In genomic region chr14:31182786-31183290, GRCm38 (mm10) we compare ENCODE assay signal across 13 mouse cellular contexts. TPM values are rescaled to one million over a fixed set of nuclear protein-coding genes. Genes with fewer than 3 reads are reported as not detected.
A peak's percentile ranks its signal among the peaks of the same experiment; 100 is the strongest.
DNase-seq lines count a peak whose midpoint lies in the region; ATAC-seq and TF ChIP-seq lines count a peak whose summit lies in the region.
"Had no signal": no experiment of that assay in that cellular context is flagged by ENCODE, and none has a peak within 500 bp of the region (broad histone marks: within the 10 kb centered on the region; RNA-seq: fewer than 3 reads in every experiment).

No protein-coding gene starts in this region.

- peaks cover 41% of the 10 kb centered on the region for H3K4me1 ChIP-seq in heart, embryonic 15.5 days (replicated peaks)
- H3K4me1 ChIP-seq in intestine, embryonic 15.5 days (replicated peaks) = no peaks in the 10 kb centered on the region
- H3K4me1 ChIP-seq in kidney, postnatal 0 days (replicated peaks; ENCODE audit: insufficient read depth, low read length) = no peaks in the 10 kb centered on the region
- peaks cover 5% of the 10 kb centered on the region; the same call in 1 of the 2 replicates for H3K4me1 ChIP-seq in lung, postnatal 0 days (ENCODE audit: insufficient read depth, low read depth, low read length)

- TF ChIP-seq EP300 in lung, postnatal 0 days (IDR thresholded peaks at IDR 0.05) = no peak

- no peak overlapping the region for H3K4me3 ChIP-seq in heart, embryonic 15.5 days
- H3K4me3 ChIP-seq in intestine, embryonic 15.5 days (replicated peaks) = no peak overlapping the region
- no peak overlapping the region for H3K4me3 ChIP-seq in kidney, postnatal 0 days (replicated peaks; ENCODE audit: low read depth, low read length)
- H3K4me3 ChIP-seq in lung, postnatal 0 days (ENCODE audit: low read depth, low read length) = no peak overlapping the region

- intact Hi-C loops in left cerebral cortex, postnatal 4 days (cut with DNase I) = no loop called here

- DNase-seq in heart, adult 8-10 months (ENCODE audit: low spot score) = no peak
- DNase-seq in kidney, postnatal 0 days (ENCODE audit: low spot score) = no peak
- DNase-seq in lung, postnatal 0 days (ENCODE audit: low spot score) = peak; percentile 36
- no peak for DNase-seq in left cerebral cortex, postnatal 4 days
- no peak for DNase-seq in spleen, adult 12 weeks (ENCODE audit: low spot score)
- no peak for DNase-seq in urinary bladder, postnatal 14 days (ENCODE audit: low spot score)
- DNase-seq: gastrocnemius, postnatal 10 days; midbrain, embryonic 14.5 days; right cerebral cortex, postnatal 14 days had no signal

- no peak overlapping the region for H3K9ac ChIP-seq in heart, embryonic 15.5 days
- H3K9ac ChIP-seq in intestine, embryonic 15.5 days = no peak overlapping the region
- H3K9ac ChIP-seq in kidney, postnatal 0 days (ENCODE audit: low read depth, low read length) = no peak overlapping the region
- no peak overlapping the region for H3K9ac ChIP-seq in lung, postnatal 0 days (replicated peaks; ENCODE audit: low read depth)

- no peak overlapping the region for H3K4me2 ChIP-seq in heart, embryonic 15.5 days
- no peak overlapping the region for H3K4me2 ChIP-seq in intestine, embryonic 15.5 days (replicated peaks)
- no peak overlapping the region for H3K4me2 ChIP-seq in kidney, postnatal 0 days (ENCODE audit: low read length)
- no peak overlapping the region for H3K4me2 ChIP-seq in lung, postnatal 0 days (replicated peaks; ENCODE audit: low read depth, low read length)

- H3K9me3 ChIP-seq in heart, embryonic 15.5 days (replicated peaks) = no peaks in the 10 kb centered on the region
- H3K9me3 ChIP-seq in intestine, embryonic 15.5 days = no peaks in the 10 kb centered on the region
- no peaks in the 10 kb centered on the region for H3K9me3 ChIP-seq in kidney, postnatal 0 days (replicated peaks; ENCODE audit: low read length)
- no peaks in the 10 kb centered on the region for H3K9me3 ChIP-seq in lung, postnatal 0 days (ENCODE audit: low read length)

- ATAC-seq in heart, embryonic 15.5 days (replicated peaks; ENCODE audit: insufficient number of reproducible peaks, insufficient read depth, low FRiP score, low read depth) = peak; percentile 25; the same call in 1 of the 2 replicates
- ATAC-seq in intestine, embryonic 15.5 days = 0 out of 2 replicates have a peak, but pooled peaks have one; percentile 29
- peak; percentile 70 for ATAC-seq in kidney, postnatal 0 days (replicated peaks; ENCODE audit: low FRiP score, low read depth)
- peak; percentile 65 for ATAC-seq in lung, postnatal 0 days
- ATAC-seq: CD4-positive, CD25-positive, alpha-beta regulatory T cell, adult 4 months; hindbrain, embryonic 16.5 days had no signal

- peak overlapping the region; percentile 50 for H3K27ac ChIP-seq in heart, embryonic 15.5 days
- H3K27ac ChIP-seq in intestine, embryonic 15.5 days = no peak overlapping the region
- H3K27ac ChIP-seq in kidney, postnatal 0 days = peak overlapping the region; percentile 60; the same call in 1 of the 2 replicates
- peak overlapping the region; percentile 35; the same call in 1 of the 2 replicates for H3K27ac ChIP-seq in lung, postnatal 0 days (ENCODE audit: low read length)

- no peaks in the 10 kb centered on the region for H3K27me3 ChIP-seq in heart, embryonic 15.5 days
- no peaks in the 10 kb centered on the region for H3K27me3 ChIP-seq in intestine, embryonic 15.5 days (replicated peaks)
- no peaks in the 10 kb centered on the region for H3K27me3 ChIP-seq in kidney, postnatal 0 days (ENCODE audit: insufficient read depth, low read length)
- no peaks in the 10 kb centered on the region for H3K27me3 ChIP-seq in lung, postnatal 0 days (replicated peaks; ENCODE audit: insufficient read depth, low read length)

- WGBS in heart, embryonic 15.5 days = 61% methylated on average over 2 of the region's 2 CpGs
- 61% methylated on average over 2 of the region's 2 CpGs for WGBS in intestine, embryonic 15.5 days
- WGBS in kidney, postnatal 0 days = 54% methylated on average over 2 of the region's 2 CpGs
- 41% methylated on average over 2 of the region's 2 CpGs for WGBS in lung, postnatal 0 days

- H3K36me3 ChIP-seq in heart, embryonic 15.5 days = peaks cover 98% of the 10 kb centered on the region
- peaks cover 73% of the 10 kb centered on the region for H3K36me3 ChIP-seq in intestine, embryonic 15.5 days
- peaks cover 87% of the 10 kb centered on the region for H3K36me3 ChIP-seq in kidney, postnatal 0 days (ENCODE audit: insufficient read depth, low read length)
- H3K36me3 ChIP-seq in lung, postnatal 0 days (ENCODE audit: insufficient read depth, low read length) = peaks cover 67% of the 10 kb centered on the region

- TF ChIP-seq CTCF in kidney, postnatal 0 days (IDR thresholded peaks at IDR 0.05; ENCODE audit: low read depth) = no peak
- TF ChIP-seq CTCF in lung, postnatal 0 days (IDR thresholded peaks at IDR 0.05) = no peak

RNA-seq across cellular contexts. Expression of gene Stab1, which starts 14.4 kb away (rescaled TPM):
- 43.7 and 46.8 TPM in 2 replicates for polyA plus RNA-seq in heart, embryonic 15.5 days (2015; fragmentation: Nextera tagmentation; extraction: Ambion mirVana)
- 10 to 100 TPM; 50.1 to 64.3 (median 57.1) TPM for total RNA-seq in heart, adult 8-10 months (2022)
- polyA plus RNA-seq in intestine, embryonic 15.5 days (2015; fragmentation: Nextera tagmentation; extraction: Ambion mirVana) = 32.3 and 32.5 TPM in 2 replicates
- 26.4 and 27.8 TPM in 2 replicates for polyA plus RNA-seq in kidney, postnatal 0 days (2015; fragmentation: Nextera tagmentation; extraction: Ambion mirVana)
- 32.4 and 34.2 TPM in 2 replicates for polyA plus RNA-seq in lung, postnatal 0 days (2015; fragmentation: Nextera tagmentation; extraction: Ambion mirVana)
- total RNA-seq in left cerebral cortex, postnatal 4 days (2021) = 10 to 100 TPM; 23.9 to 30.5 TPM

RNA-seq across cellular contexts. Expression of gene Tnnc1, which starts 25.3 kb away (rescaled TPM):
- 3,799 and 4,649 TPM in 2 replicates for polyA plus RNA-seq in heart, embryonic 15.5 days (2015; fragmentation: Nextera tagmentation; extraction: Ambion mirVana)
- 1,000 to 10,000 TPM; 5,856 to 6,611 (median 6,322) TPM for total RNA-seq in heart, adult 8-10 months (2022)
- polyA plus RNA-seq in intestine, embryonic 15.5 days (2015; fragmentation: Nextera tagmentation; extraction: Ambion mirVana) = 3.3 and 6.4 TPM in 2 replicates
- polyA plus RNA-seq in kidney, postnatal 0 days (2015; fragmentation: Nextera tagmentation; extraction: Ambion mirVana) = 0.79 and 0.95 TPM in 2 replicates
- 77.2 and 87.2 TPM in 2 replicates for polyA plus RNA-seq in lung, postnatal 0 days (2015; fragmentation: Nextera tagmentation; extraction: Ambion mirVana)
- total RNA-seq in left cerebral cortex, postnatal 4 days (2021) = 1 to 10 TPM; 1.4 to 1.7 TPM
- polyA plus RNA-seq: CD4-positive, CD25-positive, alpha-beta regulatory T cell, adult 4 months had no signal

RNA-seq across cellular contexts. Expression of gene Nisch, which starts 33.9 kb away (rescaled TPM):
- 287 and 381 TPM in 2 replicates for polyA plus RNA-seq in heart, embryonic 15.5 days (2015; fragmentation: Nextera tagmentation; extraction: Ambion mirVana)
- 100 to 1,000 TPM; 129 to 142 (median 131) TPM for total RNA-seq in heart, adult 8-10 months (2022)
- 280 and 297 TPM in 2 replicates for polyA plus RNA-seq in intestine, embryonic 15.5 days (2015; fragmentation: Nextera tagmentation; extraction: Ambion mirVana)
- polyA plus RNA-seq in kidney, postnatal 0 days (2015; fragmentation: Nextera tagmentation; extraction: Ambion mirVana) = 197 and 214 TPM in 2 replicates
- polyA plus RNA-seq in lung, postnatal 0 days (2015; fragmentation: Nextera tagmentation; extraction: Ambion mirVana) = 196 and 224 TPM in 2 replicates
- total RNA-seq in left cerebral cortex, postnatal 4 days (2021) = 100 to 1,000 TPM; 446 to 469 TPM

RNA-seq across cellular contexts. Expression of gene Sema3g, which starts 34.8 kb away (rescaled TPM):
- polyA plus RNA-seq in heart, embryonic 15.5 days (2015; fragmentation: Nextera tagmentation; extraction: Ambion mirVana) = 0.60 and 0.83 TPM in 2 replicates
- 10 to 100 TPM; 12.3 to 14.2 (median 13.2) TPM for total RNA-seq in heart, adult 8-10 months (2022)
- 0.91 and 0.96 TPM in 2 replicates for polyA plus RNA-seq in intestine, embryonic 15.5 days (2015; fragmentation: Nextera tagmentation; extraction: Ambion mirVana)
- 6.5 and 7.8 TPM in 2 replicates for polyA plus RNA-seq in kidney, postnatal 0 days (2015; fragmentation: Nextera tagmentation; extraction: Ambion mirVana)
- polyA plus RNA-seq in lung, postnatal 0 days (2015; fragmentation: Nextera tagmentation; extraction: Ambion mirVana) = 4.7 and 5.7 TPM in 2 replicates
- total RNA-seq in left cerebral cortex, postnatal 4 days (2021) = 1 to 10 TPM; 2.5 to 2.6 TPM
- polyA plus RNA-seq: CD4-positive, CD25-positive, alpha-beta regulatory T cell, adult 4 months had no signal

RNA-seq across cellular contexts. Expression of gene Nt5dc2, which starts 52.0 kb away (rescaled TPM):
- polyA plus RNA-seq in heart, embryonic 15.5 days (2015; fragmentation: Nextera tagmentation; extraction: Ambion mirVana) = 278 and 339 TPM in 2 replicates
- total RNA-seq in heart, adult 8-10 months (2022) = 10 to 100 TPM; 20.2 to 21.7 (median 21.0) TPM
- polyA plus RNA-seq in intestine, embryonic 15.5 days (2015; fragmentation: Nextera tagmentation; extraction: Ambion mirVana) = 261 and 315 TPM in 2 replicates
- 201 and 204 TPM in 2 replicates for polyA plus RNA-seq in kidney, postnatal 0 days (2015; fragmentation: Nextera tagmentation; extraction: Ambion mirVana)
- polyA plus RNA-seq in lung, postnatal 0 days (2015; fragmentation: Nextera tagmentation; extraction: Ambion mirVana) = 148 and 162 TPM in 2 replicates
- total RNA-seq in left cerebral cortex, postnatal 4 days (2021) = 10 to 100 TPM; 16.9 to 19.4 TPM
- polyA plus RNA-seq: CD4-positive, CD25-positive, alpha-beta regulatory T cell, adult 4 months had no signal

Comparison
In these comparisons a context has a peak if more than half of its experiments do, and no peak if none do; other contexts are left out.
1. RNA of gene Tnnc1, which starts 25.3 kb away (polyA plus RNA-seq): 3,799 to 4,649 TPM in heart, embryonic 15.5 days; 77.2 to 87.2 TPM in lung, postnatal 0 days, 3.3 to 6.4 TPM in intestine, embryonic 15.5 days and 0.79 to 0.95 TPM in kidney, postnatal 0 days; every median in the first group is over 10 times any median in the second.
2. Peak in every context shown above with its lines, with median percentiles within 50 percentile points of each other: ATAC-seq.